Mouse (Mus musculus) forebrain, embryonic 11.5 days (tissue): ENCODE results near the gene Idh1. TPM values are rescaled to one million over a fixed set of nuclear protein-coding genes. Genes with fewer than 3 reads are reported as not detected.

Source experiments
- ATAC-seq: fragments of 200-750 bp; cut with Nextera tagmentation; replicated peaks from 2 replicates; pipeline ENCODE4 v1.8.0; 2017; ENCODE audit warnings: moderate TSS enrichment; ENCODE audit not compliant: low FRiP score
- DNase-seq: peaks from one replicate; pipeline ENCODE4 v3.0.0-alpha.2; 2017; ENCODE audit warnings: low spot score
- H3K27ac ChIP-seq: fragments of 300-500 bp; sonication (generic); 2 replicates; pipeline ENCODE4 v1.5.1; 2014; ENCODE audit warnings: low read depth, low read length
- H3K27me3 ChIP-seq: fragments of 300-500 bp; sonication (generic); 2 replicates; pipeline ENCODE4 v1.6.1; 2014; ENCODE audit warnings: mild to moderate bottlenecking, low read length, mixed read lengths; ENCODE audit not compliant: control insufficient read depth, insufficient read depth
- H3K36me3 ChIP-seq: fragments of 300-500 bp; sonication (generic); 2 replicates; pipeline ENCODE4 v1.6.1; 2014; ENCODE audit warnings: mild to moderate bottlenecking, low read length, moderate library complexity, mixed read lengths; ENCODE audit not compliant: control insufficient read depth, insufficient read depth
- H3K4me1 ChIP-seq: fragments of 300-500 bp; sonication (generic); replicated peaks from 2 replicates; pipeline ENCODE4 v1.6.1; 2014; ENCODE audit warnings: low read length, mixed read lengths; ENCODE audit not compliant: control insufficient read depth, insufficient read depth
- H3K4me2 ChIP-seq: fragments of 300-500 bp; sonication (generic); 2 replicates; pipeline ENCODE4 v1.6.1; 2014; ENCODE audit warnings: low read depth, mild to moderate bottlenecking, low read length, moderate library complexity, mixed read lengths; ENCODE audit not compliant: severe bottlenecking
- H3K4me3 ChIP-seq: fragments of 300-500 bp; sonication (generic); 2 replicates; pipeline ENCODE4 v1.5.1; 2014; ENCODE audit warnings: low read depth, low read length
- H3K9ac ChIP-seq: fragments of 300-500 bp; sonication (generic); 2 replicates; pipeline ENCODE4 v1.6.1; 2014; ENCODE audit warnings: low read length
- H3K9me3 ChIP-seq: fragments of 300-500 bp; sonication (generic); 2 replicates; pipeline ENCODE4 v1.6.1; 2016; ENCODE audit warnings: low read length, mixed read lengths; ENCODE audit not compliant: control insufficient read depth
- WGBS: fragments of 180-500 bp; shearing (Covaris S2); extraction: QIAGEN DNeasy Blood & Tissue Kit; methylation state at CpG from one replicate; pipeline ENCODE4 v1.1.7; 2014; 5-methylcytosine and 5-hydroxymethylcytosine counted together
- polyA plus RNA-seq: library from polyadenylated mRNA; unstranded; fragments of >200 nt; fragmentation: Nextera tagmentation; extraction: Ambion mirVana; gene quantifications from 2 replicates; pipeline ENCODE4 v1.2.1, GENCODE M21; 2014

Idh1 gene
- polyA plus RNA-seq, 1 experiment from 2014 or later = 306 TPM

DNA sequence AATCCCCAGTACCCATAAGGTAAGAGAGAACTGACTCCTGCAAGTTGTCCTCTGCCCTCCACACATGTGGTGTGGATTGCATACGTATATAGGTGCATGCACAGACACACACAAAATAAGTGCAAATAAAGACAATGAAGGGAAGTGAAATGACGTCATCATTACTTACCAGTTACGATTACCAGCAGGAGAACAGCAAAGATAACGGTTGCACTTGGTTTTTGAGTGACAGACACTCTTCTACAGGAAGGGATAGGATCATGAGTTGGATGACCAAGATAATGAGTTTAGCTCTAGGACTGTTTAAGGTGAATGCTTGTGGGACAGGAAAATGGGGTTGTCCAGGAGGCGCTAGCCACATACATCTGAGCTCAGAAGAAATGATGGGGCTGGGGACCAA, 4.8 kb downstream of the Idh1 start:
- H3K4me2 ChIP-seq = no peak overlapping the region
- no peaks in the 10 kb centered on the region for H3K27me3 ChIP-seq
- H3K36me3 ChIP-seq = no peaks in the 10 kb centered on the region
- no peak overlapping the region for H3K27ac ChIP-seq
- H3K9ac ChIP-seq = no peak overlapping the region
- no peak for ATAC-seq
- H3K4me1 ChIP-seq = peaks cover 6% of the 10 kb centered on the region; the same call in 1 of the 2 replicates
- 87% methylated on average over 5 of the region's 5 CpGs for WGBS
- H3K9me3 ChIP-seq = no peaks in the 10 kb centered on the region
- no peak overlapping the region for H3K4me3 ChIP-seq
- no peak for DNase-seq

DNA sequence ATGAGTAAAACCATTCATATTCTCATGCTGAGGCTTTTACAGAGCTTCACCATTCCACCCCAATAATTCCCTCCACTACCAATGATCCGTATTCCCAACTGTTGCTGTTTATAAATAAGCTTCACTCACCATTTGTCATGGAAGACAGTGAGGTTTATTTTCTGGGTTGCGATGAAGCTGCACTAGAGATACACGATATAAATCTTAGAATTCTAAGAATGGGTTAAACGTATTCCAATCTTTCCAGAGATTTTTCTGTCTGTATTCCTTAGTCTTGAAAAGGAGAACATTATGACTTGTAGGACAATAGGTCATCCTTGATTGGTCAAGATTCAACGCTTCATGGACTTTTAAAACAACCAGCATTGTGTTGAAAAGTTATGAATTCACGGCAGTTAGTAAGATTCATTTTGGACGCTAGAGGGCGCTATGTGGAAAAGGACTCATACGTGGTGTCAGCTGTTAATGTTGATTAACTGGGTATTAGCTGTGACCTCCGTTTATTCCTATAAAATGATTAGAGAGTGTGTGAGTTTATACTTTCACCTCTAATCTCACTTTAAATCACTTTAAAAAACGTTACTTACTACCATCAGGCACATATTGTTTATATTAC, 6.6 kb downstream of the Idh1 start:
- Histone ChIP-seq H3K9me3 (no peaks in the 10 kb centered on the region), H3K27ac (peak overlapping the region; percentile 97; the same call in 1 of the 2 replicates), H3K4me3 (peak overlapping the region; percentile 72), H3K27me3 (no peaks in the 10 kb centered on the region), H3K4me1 (peaks cover 2% of the 10 kb centered on the region; the same call in 1 of the 2 replicates), H3K36me3 (no peaks in the 10 kb centered on the region), H3K4me2 (peak overlapping the region; percentile 69), H3K9ac (peak overlapping the region; percentile 92)
- WGBS = 6% methylated on average over 11 of the region's 11 CpGs
- ATAC-seq (no peak), DNase-seq (peak; percentile 64)

DNA sequence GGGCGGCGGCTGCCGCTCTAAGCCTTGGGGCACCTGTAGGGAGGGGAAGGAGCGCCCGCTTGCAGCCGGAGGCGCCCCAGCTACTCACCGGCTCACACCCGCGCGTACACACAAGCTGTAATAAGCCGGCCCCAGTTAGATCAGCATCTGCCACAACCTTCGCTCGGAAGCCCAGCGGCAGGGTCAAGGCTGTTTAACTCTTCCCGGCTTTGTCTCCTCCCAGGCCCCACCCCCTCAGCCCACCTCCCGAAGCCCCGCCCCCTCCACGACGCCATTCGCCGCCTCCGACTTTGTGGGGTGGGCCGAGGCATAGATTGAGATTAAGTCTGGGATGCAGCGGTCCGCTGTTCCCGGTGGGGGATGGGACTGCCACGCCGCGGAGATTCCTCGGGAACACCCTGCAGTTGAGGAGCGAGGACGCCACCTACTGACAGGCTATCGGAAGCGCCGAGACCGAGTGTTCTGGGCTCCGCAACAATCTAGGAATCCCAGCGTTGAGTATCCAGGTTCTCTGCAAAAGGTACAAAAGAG, 7.3 kb downstream of the Idh1 start:
- under 1% methylated on average over 39 of the region's 39 CpGs for WGBS
- Histone ChIP-seq H3K9me3 (no peaks in the 10 kb centered on the region), H3K27ac (peak overlapping the region; percentile 97), H3K36me3 (no peaks in the 10 kb centered on the region), H3K4me1 (peaks cover 2% of the 10 kb centered on the region; the same call in 1 of the 2 replicates), H3K9ac (peak overlapping the region; percentile 92), H3K4me2 (peak overlapping the region; percentile 69), H3K4me3 (peak overlapping the region; percentile 72), H3K27me3 (no peaks in the 10 kb centered on the region)
- DNase-seq (peak; percentile 99), ATAC-seq (peak; percentile 93)

DNA sequence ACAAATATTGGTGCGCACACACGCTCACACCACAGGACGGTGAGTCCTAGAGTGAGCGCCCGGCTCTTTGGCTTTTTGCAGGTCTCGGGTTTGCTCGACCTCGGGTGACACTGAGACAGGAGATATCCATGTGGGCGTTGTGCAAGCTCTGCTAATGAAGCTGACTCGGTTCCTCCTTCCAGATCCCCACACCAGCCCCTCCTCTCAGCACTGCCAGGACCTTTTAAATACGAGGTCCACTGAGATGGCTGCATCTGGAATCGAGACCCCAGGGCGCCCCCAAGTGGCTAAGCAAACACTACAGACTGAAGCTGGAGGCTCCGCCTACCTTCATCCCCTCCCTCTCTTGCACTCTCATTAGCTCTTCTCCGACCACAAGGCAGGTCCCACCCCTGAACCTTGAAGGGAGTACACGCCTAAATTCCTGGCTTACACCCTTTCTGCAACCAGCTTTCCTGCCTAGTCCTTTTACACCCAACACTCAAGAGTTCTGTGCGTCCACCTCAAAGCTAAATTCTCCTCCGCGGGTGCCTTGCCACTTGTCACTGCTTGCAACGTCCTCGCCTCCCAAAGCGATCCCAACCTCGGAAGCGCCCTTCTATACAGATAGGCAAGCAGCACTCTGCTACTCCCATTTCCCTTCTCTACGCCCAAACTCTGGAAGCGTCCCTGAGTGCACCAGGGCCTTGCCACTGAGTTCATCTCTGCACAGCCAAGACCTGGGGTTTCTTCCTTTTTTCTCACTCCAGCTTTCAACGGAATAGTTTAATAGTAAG, 8.0 kb downstream of the Idh1 start:
- H3K27ac ChIP-seq = peak overlapping the region; percentile 97
- peaks cover 2% of the 10 kb centered on the region; the same call in 1 of the 2 replicates for H3K4me1 ChIP-seq
- H3K9me3 ChIP-seq = no peaks in the 10 kb centered on the region
- ATAC-seq = peak; percentile 84
- H3K36me3 ChIP-seq = no peaks in the 10 kb centered on the region; the same call in 1 of the 2 replicates
- H3K4me2 ChIP-seq = peak overlapping the region; percentile 69
- WGBS = 9% methylated on average over 27 of the region's 27 CpGs
- peak overlapping the region; percentile 72 for H3K4me3 ChIP-seq
- peak overlapping the region; percentile 92 for H3K9ac ChIP-seq
- DNase-seq = peak; percentile 95
- H3K27me3 ChIP-seq = no peaks in the 10 kb centered on the region

DNA sequence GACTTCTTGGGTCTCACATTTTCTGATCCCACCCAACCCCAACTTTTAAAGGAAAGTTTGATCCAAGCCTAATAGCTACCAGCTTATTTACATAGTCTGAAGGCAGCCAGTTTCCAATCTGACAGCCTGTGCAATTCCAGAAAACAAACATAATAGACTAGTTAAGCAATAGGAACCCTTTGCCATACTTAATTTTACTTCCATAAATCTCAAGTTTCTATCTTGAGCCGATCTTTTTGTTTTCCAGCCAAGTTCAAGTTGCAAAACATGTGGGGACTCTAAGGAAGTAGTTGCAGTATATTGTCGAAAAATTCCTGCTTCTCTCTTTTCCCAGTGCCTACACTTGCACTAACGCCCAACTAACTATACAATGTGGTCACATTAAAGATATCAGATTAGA, 8.8 kb downstream of the Idh1 start:
- no peaks in the 10 kb centered on the region for H3K9me3 ChIP-seq
- ATAC-seq (no peak), DNase-seq (no peak)
- no peaks in the 10 kb centered on the region for H3K27me3 ChIP-seq
- H3K9ac ChIP-seq = peak overlapping the region; percentile 92; the same call in 1 of the 2 replicates
- H3K27ac ChIP-seq = no peak overlapping the region
- H3K4me1 ChIP-seq = peaks cover 2% of the 10 kb centered on the region; the same call in 1 of the 2 replicates
- H3K4me2 ChIP-seq = peak overlapping the region; percentile 69
- no peaks in the 10 kb centered on the region; the same call in 1 of the 2 replicates for H3K36me3 ChIP-seq
- H3K4me3 ChIP-seq = peak overlapping the region; percentile 72; the same call in 1 of the 2 replicates
- 70% methylated on average over 3 of the region's 3 CpGs for WGBS

DNA sequence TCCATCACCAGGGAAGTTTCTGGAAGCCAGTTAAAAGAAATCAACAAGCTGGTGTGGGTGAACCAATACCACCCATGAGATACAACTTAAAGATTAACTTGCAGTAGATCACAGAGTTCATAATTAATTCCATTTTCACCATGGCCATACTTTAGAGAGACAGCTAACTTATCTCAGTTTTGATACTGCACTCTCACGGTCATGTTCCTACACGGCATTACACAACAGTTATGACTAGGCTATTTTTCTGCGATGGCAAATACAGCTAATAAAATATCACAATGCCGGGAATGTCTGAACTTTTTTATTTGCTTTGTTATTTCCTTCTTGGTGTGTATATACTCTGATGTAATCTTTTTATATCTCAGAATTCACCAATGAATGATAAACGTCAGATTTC, 9.4 kb downstream of the Idh1 start:
- H3K4me2 ChIP-seq = no peak overlapping the region
- no peak overlapping the region for H3K27ac ChIP-seq
- 87% methylated on average over 5 of the region's 5 CpGs for WGBS
- DNase-seq (no peak), ATAC-seq (no peak)
- H3K9me3 ChIP-seq = no peaks in the 10 kb centered on the region
- no peaks in the 10 kb centered on the region for H3K27me3 ChIP-seq
- H3K4me3 ChIP-seq = no peak overlapping the region
- H3K9ac ChIP-seq = no peak overlapping the region
- H3K36me3 ChIP-seq = no peaks in the 10 kb centered on the region; the same call in 1 of the 2 replicates
- H3K4me1 ChIP-seq = peaks cover 2% of the 10 kb centered on the region; the same call in 1 of the 2 replicates

DNA sequence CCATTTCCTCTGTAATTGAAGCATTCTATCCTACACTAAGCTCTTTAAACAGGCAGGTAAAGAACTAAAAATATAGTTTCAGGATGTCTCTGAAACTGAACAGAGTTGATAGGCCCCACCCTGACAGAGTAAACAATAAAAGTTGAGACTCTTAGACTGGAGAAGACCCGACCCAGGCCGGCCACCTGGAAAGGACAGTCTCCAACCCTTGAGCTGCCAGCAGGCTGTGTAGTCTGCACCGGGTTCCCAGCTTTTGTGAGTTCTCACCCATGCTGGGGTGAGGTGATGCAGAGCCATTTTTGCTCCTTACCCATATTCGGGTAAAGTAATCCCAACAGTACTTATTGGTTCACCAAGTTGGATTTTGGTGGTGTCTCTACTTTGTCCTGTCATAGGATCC, 10.1 kb downstream of the Idh1 start:
- 84% methylated on average over 4 of the region's 4 CpGs for WGBS
- Histone ChIP-seq H3K4me3 (no peak overlapping the region), H3K9me3 (no peaks in the 10 kb centered on the region), H3K27me3 (no peaks in the 10 kb centered on the region), H3K27ac (no peak overlapping the region), H3K4me2 (no peak overlapping the region), H3K36me3 (no peaks in the 10 kb centered on the region; the same call in 1 of the 2 replicates), H3K4me1 (peaks cover 2% of the 10 kb centered on the region; the same call in 1 of the 2 replicates), H3K9ac (no peak overlapping the region)
- ATAC-seq = no peak
- no peak for DNase-seq

DNA sequence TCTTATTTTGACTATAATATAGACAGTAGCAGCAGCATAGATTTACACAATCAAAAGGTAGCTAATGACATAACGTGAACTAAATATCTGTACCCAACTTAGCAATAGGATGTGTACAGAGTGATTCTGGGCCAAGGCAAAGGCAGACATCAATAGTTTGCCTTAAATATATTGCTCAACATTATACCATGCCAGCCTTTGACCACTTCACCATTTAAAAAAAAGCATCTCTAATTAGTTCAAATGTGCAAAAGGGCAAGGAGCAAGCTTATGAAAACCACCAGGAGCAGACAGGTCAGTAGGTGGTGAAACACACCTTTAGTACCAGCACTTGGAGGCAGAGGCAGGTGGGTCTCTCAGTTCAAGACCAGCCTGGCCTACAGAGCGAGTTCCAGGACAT, 12.6 kb downstream of the Idh1 start:
- DNase-seq (no peak), ATAC-seq (no peak)
- Histone ChIP-seq H3K9me3 (no peaks in the 10 kb centered on the region), H3K36me3 (peaks cover 3% of the 10 kb centered on the region; the same call in 1 of the 2 replicates), H3K27me3 (no peaks in the 10 kb centered on the region), H3K4me2 (no peak overlapping the region), H3K9ac (no peak overlapping the region), H3K27ac (no peak overlapping the region), H3K4me1 (peaks cover 2% of the 10 kb centered on the region; the same call in 1 of the 2 replicates), H3K4me3 (no peak overlapping the region)
- 90% methylated on average over 2 of the region's 2 CpGs for WGBS
